Mouse (Mus musculus) ES-CJ7 (cell line): ENCODE measurements around the gene Phox2b.

Experiments used
- DNase-seq: peaks from one replicate; pipeline ENCODE4 v3.0.0; 2011; ENCODE audit warnings: low read depth, low spot score

Gene Phox2b

GRCm38 (mm10) chr5:67091766-67092165, 7.3 kb downstream of the Phox2b start:
- no peak for DNase-seq

GRCm38 (mm10) chr5:67090856-67091255, 8.2 kb downstream of the Phox2b start:
- DNase-seq: no peak

GRCm38 (mm10) chr5:67083117-67083516, 16.0 kb downstream of the Phox2b start:
- peak; percentile 48 for DNase-seq

GRCm38 (mm10) chr5:67063596-67063995, 35.5 kb downstream of the Phox2b start:
- no peak for DNase-seq

GRCm38 (mm10) chr5:67060519-67060918, 38.6 kb downstream of the Phox2b start:
- no peak for DNase-seq

GRCm38 (mm10) chr5:67057803-67058202, 41.3 kb downstream of the Phox2b start:
- DNase-seq: peak; percentile 27

- DNase-seq: peak; percentile 78
These were observed 51.1 kb downstream of the Phox2b start for GRCm38 (mm10) chr5:67048003-67048402.
